Mouse (Mus musculus) stomach, embryonic 14.5 days (tissue): Measurements from ENCODE around the gene Ptpn20. TPM values are rescaled to one million over a fixed set of nuclear protein-coding genes. Genes with fewer than 3 reads are reported as not detected.

Experiments used
- ATAC-seq: fragments of 200-750 bp; cut with Nextera tagmentation; 2 replicates; pipeline ENCODE4 v1.8.0; 2017; ENCODE audit warnings: low read depth, moderate TSS enrichment; ENCODE audit not compliant: insufficient number of reproducible peaks, insufficient read depth, low FRiP score
- H3K27ac ChIP-seq: fragments of 300-500 bp; sonication (generic); 2 replicates; pipeline ENCODE4 v1.5.1; 2014; ENCODE audit warnings: mild to moderate bottlenecking, low read length, moderate library complexity, mixed read lengths
- H3K27me3 ChIP-seq: fragments of 300-500 bp; sonication (generic); 2 replicates; pipeline ENCODE4 v1.6.1; 2014; ENCODE audit warnings: low read length, control low read depth, mixed read lengths; ENCODE audit not compliant: control insufficient read depth, insufficient read depth
- H3K36me3 ChIP-seq: fragments of 300-500 bp; sonication (generic); 2 replicates; pipeline ENCODE4 v1.6.1; 2014; ENCODE audit warnings: mild to moderate bottlenecking, control low read depth, low read length, moderate library complexity, mixed read lengths; ENCODE audit not compliant: control insufficient read depth, insufficient read depth
- H3K4me1 ChIP-seq: fragments of 300-500 bp; sonication (generic); 2 replicates; pipeline ENCODE4 v1.6.1; 2014; ENCODE audit warnings: low read length, control low read depth, mixed read lengths; ENCODE audit not compliant: control insufficient read depth, insufficient read depth
- H3K4me2 ChIP-seq: fragments of 300-500 bp; sonication (generic); replicated peaks from 2 replicates; pipeline ENCODE4 v1.6.1; 2014; ENCODE audit warnings: low read depth, low read length, control low read depth
- H3K4me3 ChIP-seq: fragments of 300-500 bp; sonication (generic); 2 replicates; pipeline ENCODE4 v1.5.1; 2014; ENCODE audit warnings: low read depth, low read length, control low read depth
- H3K9ac ChIP-seq: fragments of 300-500 bp; sonication (generic); replicated peaks from 2 replicates; pipeline ENCODE4 v1.6.1; 2014; ENCODE audit warnings: low read depth, mild to moderate bottlenecking, control low read depth, low read length, moderate library complexity, mixed read lengths
- H3K9me3 ChIP-seq: fragments of 300-500 bp; sonication (generic); 2 replicates; pipeline ENCODE4 v1.6.1; 2016; ENCODE audit warnings: low read depth, low read length, control low read depth; ENCODE audit not compliant: control insufficient read depth
- WGBS: fragments of 180-500 bp; shearing (Covaris S2); extraction: QIAGEN DNeasy Blood & Tissue Kit; methylation state at CpG from one replicate; pipeline ENCODE4 v1.1.7; 2014; 5-methylcytosine and 5-hydroxymethylcytosine counted together
- polyA plus RNA-seq: library from polyadenylated mRNA; unstranded; fragments of >200 nt; fragmentation: Nextera tagmentation; extraction: Ambion mirVana; gene quantifications from 2 replicates; pipeline ENCODE4 v1.2.1, GENCODE M21; 2014

The Ptpn20 gene
- polyA plus RNA-seq: 0.10 and 0.21 TPM in 2 replicates

DNA sequence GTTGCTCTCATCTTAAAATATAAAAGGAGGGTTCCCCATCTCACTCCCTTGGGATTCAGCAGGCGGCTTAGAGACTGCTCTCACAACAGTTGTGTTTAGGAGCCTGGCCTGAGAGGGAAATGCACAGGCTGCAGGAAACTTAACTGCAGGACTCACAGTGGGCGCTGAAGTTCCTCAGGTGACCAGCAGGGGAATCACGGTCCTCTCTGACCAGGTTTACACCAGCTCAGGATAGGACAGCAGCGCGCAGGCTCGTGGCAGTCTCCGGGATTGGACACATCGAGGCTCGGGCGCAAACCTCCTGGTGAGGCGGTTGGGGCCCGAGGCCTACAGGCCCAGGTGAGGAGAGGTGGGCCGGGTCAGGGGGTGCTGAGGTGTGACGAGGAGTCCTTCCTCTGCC is at the start of gene Ptpn20:
Ptpn20 (plus strand) TSS at position 257 of the 400 bp plus-strand sequence.
- Histone ChIP-seq H3K27me3 (no peaks in the 10 kb centered on the region), H3K4me3 (no peak within 1 kb of the TSS), H3K4me1 (no peaks in the 10 kb centered on the region), H3K9ac (no peak within 1 kb of the TSS), H3K27ac (no peak within 1 kb of the TSS), H3K9me3 (no peaks in the 10 kb centered on the region), H3K4me2 (no peak within 1 kb of the TSS), H3K36me3 (no peaks in the 10 kb centered on the region)
- ATAC-seq: no peak
- WGBS: 62% methylated on average over 14 of the region's 14 CpGs

DNA sequence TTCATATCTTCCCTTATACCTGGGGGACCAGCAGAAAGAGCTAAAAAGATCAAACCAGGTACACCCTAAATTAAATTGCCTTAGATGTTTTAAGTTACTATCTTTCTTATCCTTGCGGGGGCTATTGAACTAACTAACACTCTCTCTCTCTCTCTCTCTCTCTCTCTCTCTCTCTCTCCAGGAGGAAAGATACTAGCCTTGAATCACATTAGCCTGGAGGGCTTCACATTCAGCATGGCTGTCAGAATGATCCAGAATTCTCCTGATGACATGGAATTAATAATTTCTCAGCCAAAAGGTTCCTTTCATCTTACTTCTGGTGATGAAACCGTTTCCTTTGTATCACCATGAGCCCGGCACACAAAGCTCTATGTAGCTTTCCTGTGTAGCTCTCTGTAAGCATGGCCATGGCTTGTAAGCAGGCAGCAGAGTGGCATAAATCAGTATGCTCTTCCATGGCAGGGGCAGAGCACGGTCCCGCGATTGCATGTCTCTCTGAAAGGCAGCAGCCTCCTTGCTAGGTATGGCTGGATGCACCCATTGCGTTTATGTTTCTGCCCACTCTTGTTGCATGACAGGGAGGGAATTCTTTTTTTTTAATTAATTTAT is 49.3 kb upstream of the Ptpn20 start:
- Histone ChIP-seq H3K4me3 (no peak overlapping the region), H3K36me3 (no peaks in the 10 kb centered on the region)
- WGBS: 78% methylated on average over 7 of the region's 7 CpGs

DNA sequence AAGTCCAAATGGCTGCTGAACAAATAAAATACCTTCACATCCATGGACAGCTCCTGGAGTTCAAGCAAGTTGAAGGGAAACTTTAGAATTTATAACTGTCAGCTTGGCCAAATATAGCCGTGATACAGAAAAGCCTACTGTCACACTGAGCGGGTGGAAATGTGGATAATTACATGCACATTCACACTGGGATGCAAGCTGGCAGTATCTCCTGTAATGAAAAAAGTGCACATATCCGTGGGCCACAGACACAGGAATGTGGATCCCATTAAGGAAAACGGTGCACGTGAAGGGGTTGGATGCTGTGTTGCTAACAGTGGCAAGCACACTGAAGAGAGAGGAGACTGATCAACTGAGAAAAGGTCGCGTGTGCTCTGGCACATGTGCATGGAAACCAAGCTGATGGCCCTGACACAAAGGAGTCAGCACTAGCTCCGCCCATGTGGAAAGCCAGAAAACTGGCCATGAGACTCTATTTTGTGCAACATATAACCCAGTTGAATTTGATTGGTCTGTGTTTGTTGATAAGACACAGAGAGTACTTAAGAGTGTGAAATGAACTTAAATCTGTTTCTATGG is 43.4 kb upstream of the Ptpn20 start:
- 77% methylated on average over 8 of the region's 8 CpGs for WGBS
- Histone ChIP-seq H3K9ac (no peak overlapping the region), H3K36me3 (no peaks in the 10 kb centered on the region), H3K27me3 (no peaks in the 10 kb centered on the region), H3K9me3 (no peaks in the 10 kb centered on the region), H3K4me3 (no peak overlapping the region), H3K4me2 (no peak overlapping the region), H3K27ac (no peak overlapping the region), H3K4me1 (no peaks in the 10 kb centered on the region)
- no peak for ATAC-seq

More for the DNA sequence above, 49.3 kb upstream of the Ptpn20 start:
- H3K4me1 ChIP-seq: no peaks in the 10 kb centered on the region
- no peak overlapping the region for H3K27ac ChIP-seq
- no peak overlapping the region for H3K4me2 ChIP-seq
- H3K27me3 ChIP-seq: no peaks in the 10 kb centered on the region
- no peak overlapping the region for H3K9ac ChIP-seq
- no peak for ATAC-seq
- H3K9me3 ChIP-seq: no peaks in the 10 kb centered on the region

DNA sequence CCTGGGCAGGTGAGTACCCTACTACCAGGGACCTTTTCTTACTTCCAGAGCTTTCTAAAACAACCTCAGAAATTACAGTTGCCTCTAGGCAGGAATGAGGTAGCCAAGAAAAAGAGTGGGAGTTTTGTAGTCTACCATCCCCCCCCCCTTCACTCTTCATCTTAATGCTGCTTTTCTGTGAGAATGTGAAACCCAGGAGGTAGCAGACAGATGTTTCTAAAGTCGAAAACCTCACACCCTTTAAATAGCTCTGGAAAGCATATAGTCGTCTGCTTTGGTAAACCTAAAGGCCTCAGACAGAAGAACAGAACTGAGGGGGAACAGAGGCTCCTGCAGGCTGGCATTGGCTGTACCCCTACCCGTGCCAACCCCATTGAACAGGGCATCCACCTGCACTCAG is 40.4 kb upstream of the Ptpn20 start:
- Histone ChIP-seq H3K4me3 (no peak overlapping the region), H3K36me3 (no peaks in the 10 kb centered on the region), H3K9me3 (no peaks in the 10 kb centered on the region), H3K4me2 (no peak overlapping the region), H3K27me3 (no peaks in the 10 kb centered on the region), H3K4me1 (no peaks in the 10 kb centered on the region), H3K27ac (no peak overlapping the region), H3K9ac (no peak overlapping the region)
- no peak for ATAC-seq
- WGBS: 57% methylated on average over 3 of the region's 3 CpGs

DNA sequence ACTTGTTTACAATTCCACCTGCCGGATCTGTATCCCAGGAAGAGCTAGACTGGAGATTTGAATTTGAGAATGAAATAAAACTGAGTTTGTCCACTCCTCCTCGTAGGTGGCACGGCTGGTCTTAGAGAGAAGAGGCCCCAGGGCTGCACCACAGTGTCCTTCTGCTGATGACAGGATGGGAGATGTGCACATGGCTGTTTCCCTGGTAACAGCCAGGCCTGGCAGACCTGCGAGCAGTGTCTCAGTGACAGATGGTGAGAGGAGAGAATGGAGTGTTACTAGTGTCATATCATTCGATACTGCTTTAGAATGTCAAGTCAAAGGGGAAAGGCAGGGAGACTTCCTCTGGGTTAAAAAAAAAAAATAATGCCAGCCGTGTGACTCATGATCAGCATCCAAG is 39.2 kb upstream of the Ptpn20 start:
- no peak overlapping the region for H3K4me3 ChIP-seq
- H3K9ac ChIP-seq: no peak overlapping the region
- H3K4me2 ChIP-seq: no peak overlapping the region
- H3K4me1 ChIP-seq: no peaks in the 10 kb centered on the region
- no peaks in the 10 kb centered on the region for H3K9me3 ChIP-seq
- no peaks in the 10 kb centered on the region for H3K27me3 ChIP-seq
- H3K36me3 ChIP-seq: no peaks in the 10 kb centered on the region
- no peak overlapping the region for H3K27ac ChIP-seq
- ATAC-seq: no peak
- 58% methylated on average over 6 of the region's 6 CpGs for WGBS

DNA sequence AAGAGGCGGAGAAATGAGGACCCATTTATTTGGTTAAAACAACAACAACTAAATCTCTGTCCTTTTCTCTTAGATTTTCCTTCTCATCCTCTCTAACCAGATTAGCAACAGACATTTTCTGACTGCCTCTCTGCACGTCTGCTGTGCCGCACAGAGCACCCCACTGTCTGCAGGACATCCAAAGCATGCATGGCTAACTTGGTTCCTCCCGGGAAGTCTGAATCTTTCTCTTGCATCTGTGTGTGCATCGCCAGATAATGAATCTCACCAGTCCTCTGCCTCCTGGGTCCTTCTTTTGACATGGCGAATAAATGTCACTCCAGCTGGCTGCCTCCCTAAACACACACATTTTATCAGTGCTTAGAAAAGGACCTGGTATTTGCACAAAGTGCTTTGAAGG is 18.3 kb upstream of the Ptpn20 start:
- ATAC-seq: no peak
- H3K4me3 ChIP-seq: no peak overlapping the region
- H3K36me3 ChIP-seq: no peaks in the 10 kb centered on the region
- 34% methylated on average over 6 of the region's 6 CpGs for WGBS
- no peaks in the 10 kb centered on the region for H3K9me3 ChIP-seq
- no peak overlapping the region for H3K4me2 ChIP-seq
- H3K27ac ChIP-seq: no peak overlapping the region
- no peaks in the 10 kb centered on the region for H3K27me3 ChIP-seq
- H3K4me1 ChIP-seq: no peaks in the 10 kb centered on the region
- H3K9ac ChIP-seq: no peak overlapping the region

DNA sequence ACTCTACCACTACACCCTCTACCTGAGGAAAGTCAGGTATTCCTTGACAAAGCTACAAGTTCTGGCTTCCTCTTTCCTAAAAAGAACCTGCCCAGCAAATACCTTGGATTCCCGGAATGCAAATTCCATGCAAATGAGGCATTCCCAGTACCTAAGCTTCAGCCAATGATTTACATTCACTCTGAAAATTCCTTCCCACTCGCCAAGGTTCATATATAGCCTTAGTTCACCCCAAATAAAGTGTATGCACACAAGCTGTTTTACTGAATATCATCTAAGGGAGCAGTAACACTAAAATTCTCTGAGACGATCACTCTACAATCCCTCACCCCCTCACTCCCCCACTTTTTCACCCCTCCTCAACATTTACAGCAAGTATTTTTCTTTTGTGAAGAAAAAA is 15.4 kb upstream of the Ptpn20 start:
- H3K36me3 ChIP-seq: no peaks in the 10 kb centered on the region
- WGBS: 72% methylated on average over 3 of the region's 3 CpGs
- H3K9ac ChIP-seq: no peak overlapping the region
- ATAC-seq: no peak
- H3K4me1 ChIP-seq: no peaks in the 10 kb centered on the region
- no peak overlapping the region for H3K4me3 ChIP-seq
- H3K4me2 ChIP-seq: no peak overlapping the region
- H3K27me3 ChIP-seq: no peaks in the 10 kb centered on the region
- H3K27ac ChIP-seq: no peak overlapping the region
- H3K9me3 ChIP-seq: no peaks in the 10 kb centered on the region

DNA sequence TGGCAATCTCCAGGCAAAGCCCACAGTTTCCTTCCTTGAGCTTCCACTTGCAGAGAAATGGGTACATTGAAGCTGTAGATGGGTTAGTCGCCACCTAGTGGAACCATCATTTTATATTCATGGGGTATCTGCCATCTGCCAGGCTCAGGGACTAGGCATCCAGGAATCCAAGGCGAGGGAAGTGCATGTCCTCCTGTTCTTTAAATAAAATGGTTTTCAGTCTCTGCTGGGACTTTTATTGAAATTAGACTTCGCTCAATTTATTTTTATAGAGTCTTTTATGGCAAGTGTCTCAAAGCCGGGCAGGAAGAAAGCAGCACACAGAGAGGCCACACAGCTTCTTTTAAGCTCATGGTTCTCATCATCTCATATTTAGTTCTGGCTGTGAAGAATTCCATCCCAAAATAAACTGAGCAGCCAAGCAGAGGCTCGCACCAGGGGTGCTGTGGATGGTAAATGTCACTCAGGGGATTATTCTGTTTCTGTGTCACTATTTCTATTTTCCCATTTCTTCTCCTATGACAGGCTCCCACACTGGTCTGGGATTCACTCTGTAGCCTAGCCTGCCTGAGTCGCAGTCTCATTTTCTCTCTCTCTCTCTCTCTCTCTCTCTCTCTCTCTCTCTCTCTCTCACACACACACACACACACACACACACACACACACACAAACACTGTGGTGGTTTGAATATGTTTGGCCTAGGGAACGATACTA is 9.1 kb upstream of the Ptpn20 start:
- WGBS: 70% methylated on average over 7 of the region's 7 CpGs
- Histone ChIP-seq H3K4me3 (no peak overlapping the region), H3K4me1 (no peaks in the 10 kb centered on the region), H3K4me2 (no peak overlapping the region), H3K9ac (no peak overlapping the region), H3K36me3 (no peaks in the 10 kb centered on the region), H3K27ac (no peak overlapping the region), H3K9me3 (no peaks in the 10 kb centered on the region), H3K27me3 (no peaks in the 10 kb centered on the region)
- ATAC-seq: no peak
